Mouse (Mus musculus) olfactory bulb, adult 2 months (tissue): ENCODE measurements around the gene Tspan5. TPM values are rescaled to one million over a fixed set of nuclear protein-coding genes. Genes with fewer than 3 reads are reported as not detected.

Experiments used
- H3K27ac ChIP-seq: fragments of 200-500 bp; 2 replicates; pipeline ENCODE4 v1.5.1; 2012; ENCODE audit warnings: low read depth, low read length; ENCODE audit not compliant: insufficient read depth
- H3K4me1 ChIP-seq: fragments of 200-500 bp; 2 replicates; pipeline ENCODE4 v1.6.1; 2012; ENCODE audit warnings: low read length; ENCODE audit not compliant: control insufficient read depth, insufficient read depth
- H3K4me3 ChIP-seq: fragments of 200-500 bp; 2 replicates; pipeline ENCODE4 v1.5.1; 2012; ENCODE audit warnings: mild to moderate bottlenecking, low read depth, low read length, moderate library complexity; ENCODE audit not compliant: insufficient read depth
- CTCF ChIP-seq: fragments of 200-500 bp; IDR thresholded peaks from 2 replicates; pipeline ENCODE4 v1.5.1; 2012; ENCODE audit warnings: low read depth, mild to moderate bottlenecking, low read length, moderate library complexity; ENCODE audit not compliant: insufficient read depth
- POLR2A ChIP-seq: fragments of 200-500 bp; IDR thresholded peaks from 2 replicates; pipeline ENCODE4 v1.6.1; 2012; ENCODE audit warnings: mild to moderate bottlenecking, low read depth, low read length, moderate library complexity; ENCODE audit not compliant: insufficient read depth
- WGBS: fragments of 180-500 bp; shearing (Covaris S2); methylation state at CpG from one replicate; pipeline ENCODE4 v1.1.7; 2018; 5-methylcytosine and 5-hydroxymethylcytosine counted together
- polyA plus RNA-seq: library from polyadenylated mRNA; stranded (reverse); fragments of >200 nt; gene quantifications from 2 replicates; pipeline ENCODE4 v1.2.4, GENCODE M21; 2012; ENCODE audit warnings: low replicate concordance; ENCODE audit not compliant: missing spikeins, insufficient read depth, insufficient read length

Tspan5 gene
- polyA plus RNA-seq, 1 experiment, result not detected

GRCm38 (mm10) chr3:138945516-138945915 lies 203.5 kb downstream of the Tspan5 start:
- 81% methylated on average over 3 of the region's 3 CpGs for WGBS
- Histone ChIP-seq H3K4me3 (no peak overlapping the region), H3K4me1 (no peaks in the 10 kb centered on the region), H3K27ac (no peak overlapping the region)
- TF ChIP-seq CTCF, result no peak

DNA sequence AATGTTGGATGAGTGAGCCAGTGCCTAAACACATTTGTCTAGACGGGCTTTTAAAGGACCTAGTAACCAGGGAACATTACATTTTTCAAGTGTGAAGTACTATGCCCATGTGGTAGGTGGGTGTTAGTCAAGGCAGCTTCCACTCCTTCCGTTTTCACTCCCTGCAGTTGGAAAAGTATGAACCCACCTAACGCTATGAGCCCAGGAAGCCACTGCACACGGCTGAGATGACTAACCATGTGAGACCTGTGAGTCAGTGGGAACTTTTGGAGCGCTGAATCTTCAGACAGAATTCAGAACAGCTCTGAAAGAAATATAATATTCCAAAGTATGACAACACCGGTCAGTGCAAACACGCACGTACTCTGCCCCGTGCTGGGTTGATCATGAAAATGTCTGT lies 207.1 kb downstream of the Tspan5 start:
- WGBS, result 74% methylated on average over 9 of the region's 9 CpGs
- H3K4me3 ChIP-seq, result no peak overlapping the region
- no peak for TF ChIP-seq CTCF
- TF ChIP-seq POLR2A, result no peak
- H3K4me1 ChIP-seq, result no peaks in the 10 kb centered on the region
- no peak overlapping the region for H3K27ac ChIP-seq

DNA sequence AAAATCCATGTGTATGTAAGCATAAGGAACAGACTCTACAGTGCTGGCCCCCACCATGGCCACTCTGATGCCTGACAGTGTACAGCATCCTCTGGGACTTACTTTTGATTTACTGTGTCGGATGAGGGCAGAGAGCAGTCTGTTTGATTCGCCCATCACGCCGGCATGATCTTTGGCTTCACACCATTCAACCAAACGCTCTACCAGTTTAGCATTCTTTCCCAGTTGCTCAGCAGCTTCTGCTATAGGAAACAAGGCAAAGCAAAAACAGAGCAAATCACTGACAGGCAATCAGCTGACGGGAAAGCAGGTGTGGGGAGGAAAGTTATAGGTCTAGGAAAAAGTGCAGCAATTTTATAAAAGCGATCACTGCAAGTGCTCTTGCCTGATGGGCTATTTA lies 213.2 kb downstream of the Tspan5 start:
- no peak for TF ChIP-seq CTCF
- no peak overlapping the region for H3K27ac ChIP-seq
- no peaks in the 10 kb centered on the region for H3K4me1 ChIP-seq
- no peak overlapping the region for H3K4me3 ChIP-seq
- 95% methylated on average over 7 of the region's 7 CpGs for WGBS

Other genes starting within 250 kb of the Tspan5 start
- 280 TPM in 1 of 2 replicates, not detected in the other for gene Eif4e, start 216.0 kb upstream of the Tspan5 start, polyA plus RNA-seq